Mouse (Mus musculus): ENCODE results near the gene Acot11. TPM values are rescaled to one million over a fixed set of nuclear protein-coding genes. Genes with fewer than 3 reads are reported as not detected.

Gene Acot11
- total RNA-seq, 2 experiments from 2014 or later: 43.0 to 51.2 TPM

GRCm38 (mm10) chr4:106713622-106714021 is 91.2 kb downstream of the Acot11 start:
- DNase-seq (ENCODE audit: low spot score in 2 of 2): no peak
- intact Hi-C loops (cut with DNase I): no loop called here

DNA sequence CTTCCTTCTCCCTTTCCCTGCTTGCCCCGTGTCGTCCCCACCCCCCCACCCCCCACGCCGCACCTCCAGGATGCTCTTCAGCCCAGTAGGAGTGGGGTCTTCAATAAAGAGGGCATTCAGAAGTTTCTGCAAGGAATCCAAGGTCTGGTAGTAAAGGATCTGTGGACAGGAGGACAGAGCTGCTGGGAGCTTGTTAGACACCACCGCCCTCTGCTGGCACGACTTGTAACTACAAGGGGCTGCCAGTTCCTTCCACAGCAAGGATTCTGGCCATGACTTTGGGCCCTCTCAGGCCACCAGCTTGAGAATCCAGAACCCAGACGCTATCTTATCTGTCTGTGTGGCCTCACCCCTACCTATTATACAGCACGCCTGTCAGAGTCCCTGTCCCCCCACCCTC is 96.4 kb downstream of the Acot11 start:
- DNase-seq (ENCODE audit: low spot score in 2 of 2): peak; percentile 73 to 74
- intact Hi-C loops (cut with DNase I): loop anchor here (1.0 kb wide), 2 partner anchors 78 to 94 kb away; no protein-coding TSS in a partner anchor

GRCm38 (mm10) chr4:106707957-106708356 is 96.8 kb downstream of the Acot11 start:
- intact Hi-C loops (cut with DNase I): loop anchor here (1.0 kb wide), 2 partner anchors 78 to 94 kb away; no protein-coding TSS in a partner anchor
- DNase-seq (ENCODE audit: low spot score in 2 of 2): no peak

DNA sequence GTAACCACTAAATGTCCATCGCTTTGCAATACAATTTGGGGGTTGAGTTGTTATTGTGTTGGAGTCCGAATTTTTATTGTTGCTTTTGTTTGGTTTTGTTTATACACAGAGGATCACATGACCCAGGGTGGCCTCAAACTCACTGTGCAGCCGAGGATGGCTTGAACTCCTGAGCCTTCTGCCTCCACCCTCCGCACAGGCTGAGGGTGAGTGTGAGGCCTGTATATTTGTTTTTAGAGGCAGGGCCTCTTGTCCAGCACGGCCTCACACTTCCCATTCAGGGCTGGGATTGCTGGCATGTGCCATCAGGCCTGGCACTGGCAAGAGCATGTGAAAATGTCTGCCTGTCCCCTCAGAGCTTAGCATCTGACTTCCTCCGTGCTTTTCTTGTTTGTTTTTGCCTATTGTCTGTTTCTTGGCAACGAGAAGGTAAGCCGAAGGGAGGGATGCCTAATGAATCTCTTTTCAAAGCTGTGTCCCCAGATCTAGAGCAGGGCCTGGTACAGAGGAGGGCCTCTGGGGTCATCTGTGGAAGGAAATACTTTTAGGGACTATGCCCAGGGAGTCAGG is 99.6 kb downstream of the Acot11 start:
- intact Hi-C loops (cut with DNase I): no loop called here

DNA sequence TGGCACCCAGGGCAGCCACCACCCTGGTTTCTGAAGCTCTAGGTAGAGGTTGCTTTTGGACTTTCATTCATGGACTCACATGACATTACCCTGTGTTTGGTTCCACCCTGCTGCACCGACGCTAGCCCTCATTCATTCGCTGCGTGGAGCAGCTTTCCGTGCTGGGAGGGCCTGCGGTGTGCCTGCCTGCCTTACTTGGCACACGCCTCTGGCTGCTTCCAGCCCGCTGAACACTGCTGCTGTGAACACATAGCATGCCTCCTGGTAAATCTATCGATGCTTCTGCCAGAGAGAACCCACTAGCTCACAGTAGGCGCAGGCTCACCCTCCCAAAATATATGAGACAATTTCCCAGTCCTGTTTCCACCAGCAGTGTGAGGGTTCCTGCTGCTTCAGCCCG is 100.4 kb downstream of the Acot11 start:
- DNase-seq (ENCODE audit: low spot score in 2 of 2): peak; percentile 67 to 76
- intact Hi-C loops (cut with DNase I): no loop called here

More for the DNA sequence above, 99.6 kb downstream of the Acot11 start:
- DNase-seq (ENCODE audit: low spot score in 2 of 2): no peak

DNA sequence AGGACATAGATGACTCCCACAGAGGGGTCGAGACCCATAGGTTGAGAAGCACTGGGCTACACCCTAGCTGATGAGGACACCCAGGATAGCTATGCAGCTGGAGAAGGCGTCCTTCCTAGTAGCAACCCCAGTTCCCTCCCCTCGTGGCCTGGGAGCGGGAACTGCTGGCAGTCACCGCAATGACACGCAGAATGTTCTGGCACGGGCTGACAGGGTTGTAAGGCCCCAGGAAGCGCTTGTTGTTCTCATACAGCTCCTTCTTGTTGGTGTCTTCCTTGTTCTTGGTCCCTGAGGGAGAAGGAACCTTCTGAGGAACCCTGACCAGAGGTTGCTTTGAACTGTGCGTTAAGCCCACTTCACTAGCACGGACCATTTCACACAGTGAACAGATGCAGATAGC is 100.8 kb downstream of the Acot11 start:
- intact Hi-C loops (cut with DNase I): no loop called here

GRCm38 (mm10) chr4:106700798-106701197 is 104.0 kb downstream of the Acot11 start:
- peak in 1 of 2 experiments; percentile 25 for DNase-seq (ENCODE audit: low spot score in 2 of 2)

More for the DNA sequence above, 100.8 kb downstream of the Acot11 start:
- DNase-seq (ENCODE audit: low spot score in 2 of 2): no peak

DNA sequence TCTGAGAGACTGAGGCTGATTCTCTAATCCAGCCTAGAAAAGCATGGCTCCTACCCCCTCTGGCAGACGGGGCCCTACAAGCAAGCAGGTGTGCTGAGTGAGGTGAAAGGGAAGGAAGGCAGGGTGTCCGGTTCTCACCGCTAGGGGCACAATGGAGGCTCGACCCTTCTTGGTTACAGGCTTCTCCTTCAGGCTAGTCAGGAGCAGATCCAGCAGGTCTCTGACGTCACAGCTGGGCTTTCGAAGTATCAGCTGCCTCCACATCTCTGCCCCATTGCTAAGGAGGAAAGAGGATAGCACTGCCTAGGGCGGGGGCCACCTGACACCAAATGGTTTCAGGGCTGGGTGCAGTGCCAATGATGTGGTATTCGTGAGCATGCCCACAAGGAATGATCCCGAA is 104.8 kb downstream of the Acot11 start:
- no peak for DNase-seq (ENCODE audit: low spot score in 2 of 2)
- intact Hi-C loops (cut with DNase I): no loop called here

More at GRCm38 (mm10) chr4:106700798-106701197, 104.0 kb downstream of the Acot11 start:
- intact Hi-C loops (cut with DNase I): no loop called here

Other genes starting within 250 kb of the Acot11 start
- 100 to 1,000 TPM in 1 of 2 experiments, 10 to 100 TPM in 1; 83.0 to 106 TPM for gene Dhcr24, start 244.0 kb downstream of the Acot11 start, total RNA-seq (2021)
- gene Lexm, start 187.8 kb downstream of the Acot11 start, total RNA-seq (2021): not detected
- gene Ttc22, start 182.6 kb downstream of the Acot11 start, total RNA-seq (2021): 1 to 10 TPM; 1.0 to 1.7 TPM
- 1 to 10 TPM; 5.6 to 5.8 TPM for gene Pars2, start 153.9 kb downstream of the Acot11 start, total RNA-seq (2021)
- gene Ttc4, start 126.1 kb downstream of the Acot11 start, total RNA-seq (2021): 10 to 100 TPM; 40.4 to 47.7 TPM
- gene Mroh7, start 74.1 kb downstream of the Acot11 start, total RNA-seq (2021): 1 to 10 TPM; 2.2 to 4.1 TPM
- not detected for gene Fam151a, start 71.1 kb downstream of the Acot11 start, total RNA-seq (2021)
- 100 to 1,000 TPM; 160 to 182 TPM for gene Ssbp3, start 105.7 kb upstream of the Acot11 start, total RNA-seq (2021)